Mouse (Mus musculus) thymus, postnatal 4 days (tissue): Measurements from ENCODE around the gene Cdkal1.
A peak's percentile ranks its signal among the peaks of the same experiment; 100 is the strongest.

Experiments used
- DNase-seq: peaks from one replicate; pipeline ENCODE4 v3.0.0; 2021

Gene Cdkal1

DNA sequence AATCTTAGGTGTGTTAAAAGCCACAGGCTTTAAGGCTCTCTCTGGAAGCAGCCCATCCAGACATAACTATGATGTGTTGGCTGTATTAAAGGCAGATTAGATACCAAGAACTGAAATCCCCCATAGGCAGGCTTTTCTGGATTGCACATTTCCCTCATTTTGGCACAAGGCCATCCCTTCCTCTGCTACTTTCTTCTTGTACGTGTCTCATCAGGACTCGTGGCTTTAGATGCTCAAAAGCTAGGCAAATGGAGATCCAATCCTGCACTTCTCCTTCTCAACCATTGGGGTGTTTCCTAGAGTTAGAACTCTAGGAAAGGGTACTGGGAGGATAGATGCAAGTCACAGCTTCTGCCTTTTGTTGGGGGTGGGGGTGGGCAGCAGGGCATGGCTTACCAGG lies 535.1 kb downstream of the Cdkal1 start:
- no peak for DNase-seq

DNA sequence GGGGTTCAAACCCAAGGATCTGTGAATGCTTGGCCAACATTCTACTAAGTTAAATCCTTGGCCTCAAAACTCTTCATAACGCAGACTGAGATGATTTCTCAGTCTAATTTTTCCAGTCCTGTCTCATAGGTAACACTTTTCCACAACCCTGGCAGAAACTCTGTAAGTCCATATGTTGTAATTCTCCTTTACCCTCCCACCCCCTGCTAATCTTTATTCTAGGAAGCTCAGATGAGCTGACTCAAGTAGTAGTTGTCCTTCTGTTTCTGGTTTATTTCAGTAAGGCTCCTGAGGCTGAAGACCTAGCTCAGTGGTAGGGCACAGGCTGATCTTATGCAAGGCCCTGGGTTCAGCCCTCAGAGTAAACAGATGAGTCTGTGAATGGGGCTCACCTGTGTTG lies 537.8 kb downstream of the Cdkal1 start:
- DNase-seq, result no peak

DNA sequence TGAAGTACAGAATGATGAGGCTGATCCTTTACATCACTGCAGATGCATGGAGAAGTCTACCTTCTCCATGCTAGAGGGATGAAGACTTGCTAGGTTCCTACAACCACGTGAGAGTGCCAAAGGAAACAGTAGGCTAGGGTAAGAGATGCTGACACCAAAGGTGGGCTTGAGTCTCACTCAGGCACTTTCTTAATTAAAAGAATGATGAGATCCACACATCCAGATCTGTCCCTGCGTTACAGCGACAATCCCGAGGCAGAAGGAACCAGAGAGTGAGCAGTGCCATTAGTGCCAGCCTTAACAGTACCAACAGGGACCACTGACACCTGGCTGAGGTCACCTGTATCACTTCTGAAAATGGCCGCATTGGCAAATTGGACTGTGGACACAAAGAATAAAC lies 539.2 kb downstream of the Cdkal1 start:
- DNase-seq, result no peak

DNA sequence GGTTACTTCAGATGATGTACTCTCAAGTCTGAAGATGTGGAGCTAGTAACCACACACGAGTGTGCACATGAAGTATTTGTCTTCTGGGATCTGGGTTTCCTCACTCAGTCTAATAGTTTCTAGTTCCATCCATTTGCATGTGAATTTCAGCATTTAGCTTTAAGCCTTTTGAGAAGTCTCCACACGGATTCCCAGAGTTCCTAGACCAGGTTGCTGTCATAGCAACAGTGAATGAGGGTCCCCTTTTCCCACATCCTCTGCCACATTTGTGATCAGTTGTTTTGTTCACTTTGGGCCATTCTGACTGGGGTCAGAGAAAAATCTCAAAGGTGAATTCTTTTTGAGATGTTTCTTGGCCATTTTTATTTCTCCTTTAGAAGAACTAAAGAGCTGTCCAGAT lies 543.4 kb downstream of the Cdkal1 start:
- no peak for DNase-seq

DNA sequence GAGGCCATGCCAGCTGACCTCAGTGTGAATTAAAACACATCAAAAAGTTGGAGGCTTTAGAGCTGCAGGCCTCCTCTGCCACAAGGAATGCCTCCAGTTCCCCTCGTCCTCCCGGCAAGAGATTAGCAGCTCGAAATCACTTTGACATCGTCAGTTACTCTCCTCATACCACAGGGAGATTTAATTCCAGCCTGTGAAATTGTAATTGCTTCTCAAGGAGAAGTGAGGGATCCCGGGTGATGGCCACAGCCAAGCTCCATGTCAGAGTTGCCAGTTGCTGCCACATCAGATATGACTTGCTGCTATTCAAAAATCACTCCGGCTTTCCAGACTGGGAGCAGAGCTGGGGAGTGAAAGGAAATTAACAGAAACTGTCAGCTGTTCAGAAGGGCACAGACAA lies 548.1 kb downstream of the Cdkal1 start:
- no peak for DNase-seq

DNA sequence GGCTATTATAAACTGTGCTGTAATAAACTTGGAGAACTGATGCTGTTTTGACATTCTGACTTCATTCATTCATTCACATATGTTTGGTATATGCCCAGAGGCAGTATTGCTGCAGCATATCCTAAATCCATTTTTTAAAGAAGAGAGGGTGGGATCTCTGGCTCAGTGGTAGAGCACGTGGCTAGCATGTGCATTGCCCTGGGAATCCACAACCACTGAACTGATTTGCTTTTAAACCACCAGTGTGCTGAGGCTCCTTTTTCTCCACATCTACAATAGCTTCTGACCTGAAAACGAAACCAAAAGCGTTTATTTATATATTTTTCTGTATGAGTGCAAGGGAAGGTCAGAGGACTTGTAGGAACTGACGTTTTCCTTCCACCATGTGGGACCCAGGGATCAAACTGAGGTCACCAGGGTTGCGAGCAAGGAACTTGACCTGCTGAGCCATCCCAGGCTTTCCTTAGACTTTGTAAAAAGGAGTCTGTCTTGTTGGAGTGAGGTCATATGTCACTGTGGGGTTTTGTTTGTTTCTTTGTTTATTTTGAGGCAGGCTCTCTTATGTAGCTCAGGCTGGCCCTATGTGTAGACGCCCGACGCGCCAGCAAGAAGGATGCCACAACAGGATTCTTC lies 562.8 kb downstream of the Cdkal1 start:
- no peak for DNase-seq

DNA sequence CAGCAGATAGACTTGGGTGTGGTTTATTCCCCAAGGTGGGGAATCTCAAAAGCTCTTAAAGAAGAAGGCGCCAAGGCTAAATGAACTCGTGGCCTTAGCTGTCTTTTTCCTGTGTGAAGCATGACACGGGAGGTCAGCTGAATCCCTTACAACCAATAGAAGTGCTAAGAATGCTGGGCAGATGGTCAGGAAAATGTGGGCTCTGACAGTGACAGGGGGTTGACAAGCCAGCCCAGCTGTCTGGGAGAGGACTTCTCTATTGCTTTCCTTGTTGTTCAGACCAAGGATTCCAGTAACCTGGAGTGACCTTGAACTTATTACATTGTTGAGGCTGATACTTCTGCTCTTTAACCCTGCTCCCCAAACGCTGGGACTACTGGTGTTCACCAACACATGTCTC lies 564.9 kb downstream of the Cdkal1 start:
- DNase-seq, result no peak

DNA sequence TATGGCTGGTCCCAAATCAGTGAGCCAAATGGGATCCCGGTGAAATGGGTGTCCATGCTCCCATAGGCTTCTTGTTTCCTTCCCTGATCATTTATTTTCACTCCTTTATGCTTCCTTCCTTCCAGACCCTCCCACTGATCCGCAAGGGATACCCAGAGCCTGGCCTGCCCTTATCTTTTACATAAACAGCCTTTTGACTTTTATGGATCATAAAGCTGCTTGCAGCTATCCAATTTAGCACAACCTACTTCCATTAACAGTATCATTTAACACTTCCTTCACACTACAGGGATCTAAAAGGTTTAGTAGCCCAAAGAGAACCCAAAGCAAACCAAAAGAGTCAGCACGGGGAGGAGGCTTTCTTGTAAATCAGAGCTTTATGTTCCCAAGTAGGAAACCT lies 570.4 kb downstream of the Cdkal1 start:
- DNase-seq, result no peak

DNA sequence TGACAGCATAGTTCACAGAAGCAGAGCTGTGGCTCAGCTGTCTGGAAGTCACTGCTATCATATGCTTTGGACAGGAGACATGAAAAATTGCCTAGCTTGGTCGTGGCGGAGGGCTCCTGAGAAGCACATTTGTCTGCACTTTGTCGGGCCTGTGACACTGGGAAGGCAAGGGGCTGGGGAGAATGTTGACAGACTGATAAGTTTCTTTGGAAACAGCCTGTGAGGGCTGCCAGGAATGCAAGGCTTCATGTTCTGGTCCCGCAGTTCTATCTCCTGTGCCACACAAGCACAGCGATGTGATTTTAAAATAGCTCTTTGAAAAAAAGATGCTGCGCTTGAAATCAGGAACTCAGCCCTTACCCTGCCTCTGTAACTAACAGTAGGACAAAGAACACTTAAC lies 573.9 kb downstream of the Cdkal1 start:
- no peak for DNase-seq

DNA sequence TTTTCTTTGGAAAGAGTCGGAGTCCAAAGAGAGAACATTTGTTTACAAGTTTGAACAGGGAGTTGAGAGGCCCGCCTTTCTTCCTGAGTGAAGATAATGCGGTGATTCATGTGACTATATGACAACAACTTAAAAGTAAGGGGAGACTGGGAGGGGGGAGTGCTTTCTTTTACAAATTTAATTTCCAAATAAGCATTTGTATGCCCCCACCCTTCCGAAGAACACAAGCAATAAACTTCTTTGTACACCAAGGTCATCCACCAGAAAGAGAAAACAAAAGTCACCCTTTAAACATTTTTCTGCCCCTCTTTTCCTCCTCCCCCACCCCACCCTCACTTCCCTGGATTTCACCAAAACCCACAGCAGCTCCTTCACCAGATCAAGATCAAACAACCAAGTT lies 577.3 kb downstream of the Cdkal1 start:
- DNase-seq, result no peak

DNA sequence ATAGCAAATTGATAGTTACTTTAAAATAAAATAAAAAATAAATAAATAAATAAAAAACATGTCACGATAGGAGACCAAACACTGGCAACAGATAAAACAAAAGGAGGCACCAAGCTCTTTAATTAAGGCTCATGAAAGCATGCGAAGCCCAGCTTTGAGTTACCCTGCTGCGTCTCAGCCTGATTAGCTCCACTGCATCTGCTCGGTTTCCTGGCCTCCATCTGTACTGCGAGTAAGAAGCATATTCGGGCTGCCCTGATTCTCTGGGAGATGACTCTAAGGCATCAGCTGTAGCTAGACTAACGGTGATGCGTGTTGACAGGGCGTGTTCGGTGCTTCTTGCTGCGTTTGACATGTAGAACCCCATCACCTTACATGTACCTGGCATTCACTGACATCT lies 581.2 kb downstream of the Cdkal1 start:
- no peak for DNase-seq

DNA sequence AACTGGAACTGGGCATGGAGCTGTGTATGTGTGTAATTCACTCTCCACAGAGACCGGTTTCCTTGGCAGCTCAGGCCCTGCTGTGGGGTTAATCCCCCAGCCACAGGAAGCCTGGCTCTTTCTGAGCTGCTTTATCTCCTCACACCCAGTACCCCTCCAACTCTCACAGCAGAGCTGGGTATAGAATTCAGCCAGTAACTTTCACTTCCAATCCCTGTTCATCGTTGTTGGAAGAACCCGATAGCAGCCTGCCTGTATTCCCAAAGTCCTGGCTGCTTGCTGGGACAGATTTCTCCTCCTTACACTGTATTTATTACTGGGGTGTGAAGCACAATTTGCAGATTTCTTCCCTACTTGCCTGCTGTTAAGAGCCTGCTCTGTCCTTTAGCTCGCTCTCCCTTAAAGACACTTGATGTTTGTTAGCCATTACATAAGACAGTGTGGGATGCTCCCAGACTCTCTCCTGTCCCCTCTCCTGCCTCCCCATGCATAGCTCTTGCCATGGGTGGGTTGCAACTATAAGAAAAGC lies 581.7 kb downstream of the Cdkal1 start:
- no peak for DNase-seq

DNA sequence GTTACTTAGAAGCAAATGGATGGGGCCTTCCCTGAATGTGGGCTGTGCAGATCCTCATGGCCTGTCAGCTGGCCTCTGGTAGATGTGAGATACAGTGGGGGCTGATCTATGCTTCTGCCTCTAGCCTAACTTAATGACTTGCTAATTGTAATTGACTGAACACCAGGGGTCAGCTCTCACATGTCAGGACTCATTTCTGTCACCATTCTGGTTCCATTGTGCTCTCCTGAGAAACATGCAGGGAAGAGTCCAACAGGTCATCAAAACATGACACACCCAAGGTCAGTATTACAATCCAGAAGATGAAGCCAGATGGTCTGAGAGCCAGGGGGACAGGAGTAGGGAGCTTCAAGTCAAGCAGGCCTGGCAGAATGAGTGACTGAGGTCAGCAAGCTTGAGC lies 584.0 kb downstream of the Cdkal1 start:
- DNase-seq, result no peak

DNA sequence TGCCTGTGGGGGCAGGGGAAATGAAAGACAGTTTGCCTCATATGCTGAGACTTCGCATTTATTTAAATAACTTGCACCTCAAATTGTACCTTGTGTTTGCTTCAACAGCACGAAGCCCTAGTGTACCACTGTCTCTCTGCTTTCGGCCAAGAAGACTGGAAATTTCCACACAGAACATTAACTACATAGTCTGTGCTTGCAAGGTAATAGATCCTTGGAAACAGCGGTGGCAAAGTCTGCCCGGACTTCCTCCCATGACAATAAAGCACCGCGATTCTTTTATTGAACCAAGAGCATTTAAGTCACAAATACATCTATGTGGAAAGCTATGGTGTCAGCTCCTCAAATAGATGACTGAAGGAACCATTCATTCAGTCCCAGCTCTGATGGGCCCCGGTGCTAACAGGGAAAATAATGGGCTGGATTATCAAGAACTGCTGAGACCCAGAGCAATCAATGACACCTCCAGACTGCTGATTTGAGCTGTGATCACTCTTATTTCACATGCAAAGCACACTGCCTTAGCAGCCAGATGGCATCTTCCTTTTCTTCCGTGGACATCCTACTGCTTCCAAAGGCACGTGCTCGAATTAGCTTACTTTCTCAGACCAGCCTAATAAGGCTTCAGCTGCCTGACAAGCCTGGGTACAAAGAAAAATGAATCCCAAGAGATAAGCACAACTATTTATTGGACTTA lies 591.3 kb downstream of the Cdkal1 start:
- no peak for DNase-seq

DNA sequence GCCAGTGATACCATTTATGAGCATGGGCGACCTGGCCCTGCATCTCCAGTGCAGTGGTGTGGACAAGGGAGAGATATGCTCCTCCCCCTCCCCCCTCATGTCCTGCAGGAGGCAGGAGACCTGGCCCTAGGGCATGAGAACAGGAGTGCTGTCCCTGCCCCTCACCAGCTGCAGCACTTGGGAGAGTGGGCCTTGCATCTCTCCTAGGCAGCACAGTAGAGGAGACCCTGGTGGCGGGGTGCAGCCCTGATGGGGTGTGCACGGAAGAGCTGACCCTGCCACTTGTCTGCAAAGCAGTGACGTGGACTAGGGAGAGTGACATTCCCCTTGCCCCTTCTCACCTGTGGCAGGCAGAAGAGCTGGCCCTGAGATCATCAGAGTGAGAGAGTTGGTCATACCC lies 593.3 kb downstream of the Cdkal1 start:
- no peak for DNase-seq

DNA sequence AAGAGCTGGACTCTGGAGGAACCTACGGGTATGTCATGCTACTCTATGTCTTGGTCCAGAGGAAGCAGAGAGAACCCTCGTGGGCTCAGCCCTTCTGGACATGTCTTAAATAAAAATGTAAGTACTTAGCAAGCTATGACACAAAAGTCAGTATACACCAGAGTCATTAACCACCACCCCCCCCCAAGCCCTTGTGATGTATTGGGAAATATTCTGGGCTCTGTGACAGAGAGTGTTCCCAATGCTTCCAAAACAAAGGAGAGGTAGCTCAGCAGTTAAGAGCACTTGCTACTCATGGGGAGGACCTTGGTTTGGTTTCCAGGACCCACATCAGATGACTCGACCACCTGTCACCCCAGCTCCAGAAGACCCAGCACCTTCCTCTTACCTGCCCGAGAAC lies 606.9 kb downstream of the Cdkal1 start:
- DNase-seq, result no peak

DNA sequence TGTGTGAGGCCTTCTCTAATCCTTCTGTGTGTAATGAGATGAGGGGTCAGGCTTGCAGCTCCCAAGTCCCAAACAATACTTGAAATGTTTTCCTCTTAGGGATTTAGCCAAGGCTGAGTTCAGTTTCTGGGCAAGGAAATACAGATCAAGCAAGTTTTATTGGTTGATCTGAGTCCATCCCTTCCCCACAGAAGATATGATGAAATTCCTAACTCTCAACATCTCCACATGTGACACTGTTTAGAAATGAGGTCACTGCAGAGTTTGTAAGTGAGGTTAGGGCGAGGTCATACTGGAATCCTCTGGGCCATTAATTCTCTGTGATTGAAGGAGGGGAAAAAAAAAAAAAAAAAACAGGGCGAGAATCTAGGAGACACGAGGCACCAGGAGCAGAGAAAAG lies 607.7 kb downstream of the Cdkal1 start:
- DNase-seq, result no peak

DNA sequence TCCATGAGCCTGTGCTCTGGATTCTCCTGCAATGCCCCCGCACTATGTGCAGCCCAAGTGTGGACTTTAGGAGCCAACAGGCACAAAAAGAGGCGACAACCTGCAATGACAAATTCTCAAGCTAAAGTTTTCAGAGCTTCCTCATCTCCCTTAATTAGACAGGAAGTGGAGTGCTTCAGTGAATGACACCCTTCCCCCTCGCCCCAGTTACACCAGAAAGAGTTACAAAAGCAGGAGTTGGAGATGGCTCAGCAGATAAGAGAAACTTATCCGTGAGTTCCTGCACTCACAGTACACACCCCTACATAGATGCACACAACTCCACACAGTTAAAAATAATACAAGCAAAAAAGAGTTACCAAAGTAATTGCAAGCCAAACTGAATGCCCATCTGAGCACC lies 620.4 kb downstream of the Cdkal1 start:
- peak; percentile 25 for DNase-seq

DNA sequence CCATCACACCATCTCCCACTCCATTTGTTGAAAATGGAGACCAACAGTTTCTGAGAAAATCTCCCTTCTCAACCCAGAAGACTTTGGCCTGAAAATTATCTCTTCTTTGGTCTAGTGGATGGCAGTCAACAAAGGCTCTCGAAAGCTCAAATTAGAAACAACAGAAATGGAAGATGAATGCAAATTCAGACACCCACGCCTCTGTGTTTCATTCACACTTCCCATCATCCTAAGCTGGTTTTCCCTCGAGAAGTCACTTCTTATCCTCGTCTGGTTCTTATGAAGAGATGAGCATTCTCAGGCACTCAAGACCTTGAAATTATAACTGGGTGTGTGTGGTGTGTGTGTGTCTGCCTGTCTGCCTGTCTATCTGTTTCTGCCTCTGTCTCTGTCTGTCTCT lies 621.0 kb downstream of the Cdkal1 start:
- DNase-seq, result no peak

DNA sequence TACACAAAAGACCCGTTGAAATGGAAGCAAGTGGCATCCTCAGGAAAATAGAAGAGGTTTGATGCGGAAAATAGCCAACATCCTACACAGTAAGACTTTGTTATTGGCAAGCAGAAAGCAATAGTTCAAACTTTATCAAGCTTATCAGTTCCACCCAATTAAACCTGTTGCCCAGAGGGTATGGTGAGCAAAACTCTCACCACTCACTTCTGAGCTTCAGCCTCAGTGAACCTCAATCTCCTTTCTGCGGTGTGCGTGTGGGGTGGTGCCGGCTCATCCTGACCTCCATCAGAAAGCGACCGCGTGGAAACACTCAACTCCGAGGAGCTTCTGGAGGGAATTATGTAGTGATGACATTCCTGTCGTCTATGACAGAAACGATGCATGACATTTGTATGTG lies 621.5 kb downstream of the Cdkal1 start:
- no peak for DNase-seq

DNA sequence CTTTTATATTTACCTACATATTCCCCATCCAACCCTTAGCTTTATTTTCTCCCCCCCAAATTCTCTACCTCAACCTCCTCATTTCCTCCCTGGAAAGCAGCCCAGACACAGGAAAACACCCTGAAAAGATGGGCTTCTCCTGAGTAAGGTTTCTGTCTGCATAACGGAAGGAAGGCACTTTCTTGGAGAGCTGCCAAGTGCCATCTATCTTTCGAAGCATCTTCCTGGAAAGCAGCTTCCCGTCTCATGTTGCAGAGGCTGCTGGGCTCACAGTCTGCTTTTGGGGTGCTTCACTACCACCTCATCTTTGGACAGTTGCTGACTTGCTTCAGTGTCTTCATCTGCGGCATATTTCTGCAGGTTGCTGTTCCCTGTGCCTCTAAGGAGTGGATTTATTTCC lies 622.8 kb downstream of the Cdkal1 start:
- DNase-seq, result peak; percentile 27

DNA sequence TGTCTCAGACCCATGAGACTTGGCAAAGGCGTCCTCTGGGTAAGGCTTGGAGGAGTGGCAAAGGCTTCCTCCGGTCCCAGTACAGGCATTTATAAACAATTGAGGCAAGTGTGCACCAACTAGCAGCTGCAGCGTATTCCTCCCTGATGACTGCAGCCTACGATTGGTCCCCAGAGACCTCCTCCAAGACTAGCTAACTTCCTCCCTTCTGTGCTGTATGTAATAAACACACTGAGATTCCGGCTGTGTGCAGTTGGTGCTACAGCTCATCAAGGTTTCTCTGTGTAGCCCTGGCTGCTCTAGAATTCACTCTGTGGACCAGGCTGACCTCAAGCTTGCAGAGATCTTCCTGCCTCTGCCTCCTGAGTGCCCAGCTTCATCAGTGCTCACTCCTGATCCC lies 630.7 kb downstream of the Cdkal1 start:
- DNase-seq, result no peak

DNA sequence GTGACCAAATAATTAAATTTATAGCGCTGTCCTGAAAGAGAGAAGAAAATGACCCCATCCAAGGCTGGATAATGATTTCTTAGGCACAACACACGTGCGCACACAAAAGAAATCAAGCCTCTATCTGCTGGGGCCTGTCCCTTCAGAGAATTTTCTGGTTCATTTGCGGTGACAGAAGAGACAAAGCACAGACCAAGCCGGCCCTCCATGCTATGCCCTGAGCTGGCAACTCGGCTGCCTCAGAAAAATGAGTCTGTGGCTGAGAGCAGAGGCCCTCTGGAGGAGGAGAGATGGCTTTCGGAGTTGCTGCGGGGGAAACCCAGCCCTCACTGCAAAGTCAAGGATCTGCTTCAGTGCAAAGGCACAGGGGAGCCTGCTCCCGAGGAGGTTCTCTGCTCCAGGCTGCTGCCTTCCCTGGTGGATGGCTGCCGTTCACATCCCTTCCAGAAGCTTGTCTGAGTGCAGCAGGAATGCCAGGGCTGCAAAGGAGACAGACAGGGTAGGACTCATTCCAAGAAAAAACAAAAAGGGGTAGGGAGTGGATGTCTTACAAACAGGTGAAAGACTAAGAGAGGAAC lies 633.1 kb downstream of the Cdkal1 start:
- DNase-seq, result no peak

DNA sequence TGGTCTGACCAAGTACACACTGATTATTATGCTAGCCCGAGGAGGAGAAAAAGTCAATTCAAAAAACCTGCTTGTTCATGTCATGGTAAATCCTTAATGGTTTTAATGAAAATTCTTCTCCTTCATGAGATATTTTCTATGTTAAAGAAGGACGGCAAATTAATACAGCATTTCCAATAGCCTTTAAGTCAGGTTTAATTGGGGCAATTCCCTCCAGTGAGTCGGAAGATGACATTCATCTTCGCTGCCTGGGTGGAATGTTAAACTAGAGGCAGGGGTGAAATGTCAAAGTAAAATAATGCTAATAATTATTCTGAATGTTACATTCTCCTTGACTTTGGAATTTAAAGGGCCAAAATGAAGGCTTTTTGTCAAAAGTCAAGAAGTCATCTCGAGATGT lies 633.8 kb downstream of the Cdkal1 start:
- no peak for DNase-seq
